Comparison of ENCODE assay signal across 19 mouse cellular contexts in the genomic region with DNA sequence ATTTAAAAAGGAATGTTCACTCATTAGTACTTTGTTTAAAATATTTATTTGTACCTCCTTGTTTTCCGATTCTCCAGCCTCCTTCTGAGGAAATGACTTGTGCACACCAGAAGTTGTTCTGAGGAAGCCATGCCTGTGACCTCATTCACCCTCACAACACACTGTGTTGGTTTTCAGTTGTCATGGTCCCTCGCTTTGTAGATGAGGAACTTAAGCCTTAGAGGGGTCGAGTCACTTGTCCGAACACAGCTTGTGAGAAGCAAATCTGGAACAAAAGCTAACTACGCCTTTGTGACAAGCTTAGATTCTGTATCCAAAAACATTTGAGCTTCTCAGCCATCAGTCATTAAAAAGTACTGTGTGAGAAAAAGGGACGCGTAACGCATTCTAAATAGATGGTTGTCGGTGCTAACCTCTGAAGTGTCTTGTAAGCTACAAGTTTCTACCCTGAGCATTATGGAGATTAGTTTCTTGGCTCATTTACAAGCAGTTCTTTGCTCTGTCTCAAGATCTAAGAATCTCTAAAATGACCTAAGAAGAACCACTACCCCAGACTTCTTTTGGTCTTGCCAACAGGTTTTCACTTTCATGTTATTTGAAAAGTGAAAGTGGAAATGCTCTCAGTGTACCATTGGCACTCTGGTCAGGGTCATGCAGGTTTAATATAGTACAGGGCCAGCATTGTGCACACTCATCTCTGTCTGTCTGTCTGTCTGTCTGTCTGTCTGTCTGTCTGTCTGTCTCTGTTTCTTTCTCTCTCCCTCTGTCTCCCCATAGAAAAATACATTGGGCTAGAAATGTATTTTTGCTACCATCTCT. TPM values are rescaled to one million over a fixed set of nuclear protein-coding genes. Genes with fewer than 3 reads are reported as not detected.
A peak's percentile ranks its signal among the peaks of the same experiment; 100 is the strongest.
DNase-seq lines count a peak whose midpoint lies in the region; ATAC-seq and TF ChIP-seq lines count a peak whose summit lies in the region.
"Had no signal": no experiment of that assay in that cellular context is flagged by ENCODE, and none has a peak within 500 bp of the region (broad histone marks: within the 10 kb centered on the region; RNA-seq: fewer than 3 reads in every experiment).

No protein-coding gene starts in this region.

- 38% methylated on average over 9 of the region's 9 CpGs for WGBS in forebrain, postnatal 0 days
- 60% methylated on average over 9 of the region's 9 CpGs for WGBS in forebrain, embryonic 11.5 days
- 46% methylated on average over 9 of the region's 9 CpGs for WGBS in hindbrain, embryonic 14.5 days
- 35% methylated on average over 9 of the region's 9 CpGs for WGBS in midbrain, embryonic 14.5 days

- H3K9ac ChIP-seq in forebrain, postnatal 0 days = no peak overlapping the region
- H3K9ac ChIP-seq in forebrain, embryonic 11.5 days (ENCODE audit: low read length) = no peak overlapping the region
- H3K9ac ChIP-seq in hindbrain, embryonic 14.5 days = no peak overlapping the region
- no peak overlapping the region for H3K9ac ChIP-seq in midbrain, embryonic 14.5 days (replicated peaks; ENCODE audit: low read length)
- H3K9ac ChIP-seq: liver, embryonic 13.5 days; neural tube, embryonic 15.5 days; stomach, embryonic 15.5 days had no signal

- no peak for DNase-seq in forebrain, postnatal 0 days
- no peak for DNase-seq in forebrain, embryonic 11.5 days (ENCODE audit: low spot score)
- peak; percentile 70 to 73 for DNase-seq in B cell, adult 2 months
- DNase-seq in hindbrain, embryonic 14.5 days (ENCODE audit: low spot score) = peak; percentile 33
- DNase-seq in midbrain, embryonic 14.5 days = peak; percentile 32
- DNase-seq in cerebellum, postnatal 36 days = no peak
- no peak for DNase-seq in right cerebral cortex, postnatal 4 days
- no peak for DNase-seq in adrenal gland, adult 8-10 months
- DNase-seq: adrenal gland, adult 2 months; heart, postnatal 4 days; liver, embryonic 13.5 days; lung, postnatal 36 days; right cerebral cortex, adult 18-20 months; thymus, postnatal 4 days had no signal

- ATAC-seq in forebrain, postnatal 0 days = peak; percentile 77
- no peak for ATAC-seq in forebrain, embryonic 11.5 days (replicated peaks; ENCODE audit: low FRiP score)
- ATAC-seq in hindbrain, embryonic 14.5 days (ENCODE audit: low FRiP score) = peak; percentile 60; the same call in 1 of the 2 replicates
- ATAC-seq in midbrain, embryonic 14.5 days (ENCODE audit: low FRiP score, low TSS enrichment) = 0 out of 2 replicates have a peak, but pooled peaks have one; percentile 43
- ATAC-seq: Patski had no signal

- H3K4me1 ChIP-seq in forebrain, postnatal 0 days (ENCODE audit: insufficient read depth) = no peaks in the 10 kb centered on the region
- no peaks in the 10 kb centered on the region for H3K4me1 ChIP-seq in forebrain, embryonic 11.5 days (replicated peaks; ENCODE audit: control insufficient read depth, insufficient read depth, low read length)
- H3K4me1 ChIP-seq in hindbrain, embryonic 14.5 days (replicated peaks; ENCODE audit: control insufficient read depth, insufficient read depth, low read length) = no peaks in the 10 kb centered on the region
- no peaks in the 10 kb centered on the region for H3K4me1 ChIP-seq in midbrain, embryonic 14.5 days (ENCODE audit: control insufficient read depth, insufficient read depth, low read length)
- H3K4me1 ChIP-seq: liver, embryonic 13.5 days; neural tube, embryonic 15.5 days; stomach, embryonic 15.5 days had no signal

- no peaks in the 10 kb centered on the region for H3K9me3 ChIP-seq in forebrain, postnatal 0 days (ENCODE audit: low read length)
- no peaks in the 10 kb centered on the region for H3K9me3 ChIP-seq in forebrain, embryonic 11.5 days (ENCODE audit: control insufficient read depth, low read length)
- H3K9me3 ChIP-seq in hindbrain, embryonic 14.5 days (ENCODE audit: control insufficient read depth, low read length) = no peaks in the 10 kb centered on the region
- no peaks in the 10 kb centered on the region for H3K9me3 ChIP-seq in midbrain, embryonic 14.5 days (ENCODE audit: control insufficient read depth, low read length)
- H3K9me3 ChIP-seq: liver, embryonic 13.5 days; neural tube, embryonic 15.5 days; stomach, embryonic 15.5 days had no signal

- H3K27ac ChIP-seq in forebrain, postnatal 0 days (ENCODE audit: low read depth, low read length) = no peak overlapping the region
- no peak overlapping the region for H3K27ac ChIP-seq in forebrain, embryonic 11.5 days (ENCODE audit: low read depth, low read length)
- H3K27ac ChIP-seq in hindbrain, embryonic 14.5 days = no peak overlapping the region
- H3K27ac ChIP-seq in midbrain, embryonic 14.5 days (replicated peaks; ENCODE audit: low read depth, low read length) = no peak overlapping the region
- H3K27ac ChIP-seq: layer of hippocampus, adult 2 months; liver, embryonic 13.5 days; neural tube, embryonic 15.5 days; stomach, embryonic 15.5 days had no signal

- no peaks in the 10 kb centered on the region for H3K36me3 ChIP-seq in forebrain, postnatal 0 days (ENCODE audit: insufficient read depth)
- H3K36me3 ChIP-seq in forebrain, embryonic 11.5 days (ENCODE audit: control insufficient read depth, insufficient read depth, low read length) = no peaks in the 10 kb centered on the region
- no peaks in the 10 kb centered on the region for H3K36me3 ChIP-seq in hindbrain, embryonic 14.5 days (replicated peaks; ENCODE audit: control insufficient read depth, insufficient read depth)
- no peaks in the 10 kb centered on the region for H3K36me3 ChIP-seq in midbrain, embryonic 14.5 days (ENCODE audit: control insufficient read depth, insufficient read depth, low read length)
- H3K36me3 ChIP-seq: liver, embryonic 13.5 days; neural tube, embryonic 15.5 days; stomach, embryonic 15.5 days had no signal

- no peak overlapping the region for H3K4me2 ChIP-seq in forebrain, postnatal 0 days (ENCODE audit: low read depth)
- no peak overlapping the region for H3K4me2 ChIP-seq in forebrain, embryonic 11.5 days (ENCODE audit: low read depth, low read length, severe bottlenecking)
- no peak overlapping the region for H3K4me2 ChIP-seq in hindbrain, embryonic 14.5 days (replicated peaks)
- no peak overlapping the region for H3K4me2 ChIP-seq in midbrain, embryonic 14.5 days (ENCODE audit: low read length)
- H3K4me2 ChIP-seq: liver, embryonic 13.5 days; neural tube, embryonic 15.5 days; stomach, embryonic 15.5 days had no signal

- H3K27me3 ChIP-seq in forebrain, postnatal 0 days (ENCODE audit: insufficient read depth, low read length) = no peaks in the 10 kb centered on the region
- no peaks in the 10 kb centered on the region for H3K27me3 ChIP-seq in forebrain, embryonic 11.5 days (ENCODE audit: control insufficient read depth, insufficient read depth, low read length)
- H3K27me3 ChIP-seq in hindbrain, embryonic 14.5 days (ENCODE audit: control insufficient read depth, insufficient read depth, low read length) = no peaks in the 10 kb centered on the region
- H3K27me3 ChIP-seq in midbrain, embryonic 14.5 days (ENCODE audit: control insufficient read depth, insufficient read depth, low read length) = no peaks in the 10 kb centered on the region
- H3K27me3 ChIP-seq: liver, embryonic 13.5 days; neural tube, embryonic 15.5 days; Patski; stomach, embryonic 15.5 days had no signal

- H3K4me3 ChIP-seq in forebrain, postnatal 0 days (ENCODE audit: low read depth, low read length) = no peak overlapping the region
- H3K4me3 ChIP-seq in forebrain, embryonic 11.5 days (ENCODE audit: low read depth, low read length) = no peak overlapping the region
- no peak overlapping the region for H3K4me3 ChIP-seq in hindbrain, embryonic 14.5 days (replicated peaks; ENCODE audit: low read length)
- no peak overlapping the region for H3K4me3 ChIP-seq in midbrain, embryonic 14.5 days (replicated peaks; ENCODE audit: low read depth, low read length)
- H3K4me3 ChIP-seq: erythroblast, embryonic 14.5 days; layer of hippocampus, adult 2 months; liver, embryonic 13.5 days; neural tube, embryonic 15.5 days; stomach, embryonic 15.5 days had no signal

- no peak for TF ChIP-seq CTCF in forebrain, postnatal 0 days (IDR thresholded peaks at IDR 0.05; ENCODE audit: low read depth)

RNA-seq across cellular contexts. Expression of a gene that starts 9.7 kb away (rescaled TPM):
- 16.6 and 18.4 TPM in 2 replicates for total RNA-seq in forebrain, postnatal 0 days (2014; rRNA removed)
- 6.6 and 9.5 TPM in 2 replicates for polyA plus RNA-seq in forebrain, postnatal 0 days (2015; fragmentation: Nextera tagmentation; extraction: Ambion mirVana)
- 11.7 and 12.2 TPM in 2 replicates for polyA plus RNA-seq in forebrain, embryonic 11.5 days (2014; fragmentation: Nextera tagmentation; extraction: Ambion mirVana)
- 2.3 and 2.6 TPM in 2 replicates for polyA plus RNA-seq in hindbrain, embryonic 14.5 days (2014; fragmentation: Nextera tagmentation; extraction: Ambion mirVana)
- polyA plus RNA-seq in midbrain, embryonic 14.5 days (2014; fragmentation: Nextera tagmentation; extraction: Ambion mirVana) = 1.7 and 1.8 TPM in 2 replicates
- total RNA-seq in adrenal gland, adult 8-10 months (2022) = 1 to 10 TPM in 2 of 4 experiments, under 1 TPM in 2; 0.67 to 2.0 (median 0.90) TPM
- polyA plus RNA-seq: erythroblast, embryonic 14.5 days; Patski had no signal

Comparison
In these comparisons a context has a peak if more than half of its experiments do, and no peak if none do; other contexts are left out.
1. DNase-seq: peak in B cell, adult 2 months (2 of 2), hindbrain, embryonic 14.5 days (single experiment) and midbrain, embryonic 14.5 days (single experiment); none in forebrain, postnatal 0 days (single experiment), forebrain, embryonic 11.5 days (single experiment), cerebellum, postnatal 36 days (0 of 2), right cerebral cortex, postnatal 4 days (single experiment) and adrenal gland, adult 8-10 months (single experiment).